Mouse (Mus musculus) induced T-regulatory cell, adult 2 months (primary cell): ENCODE measurements around the gene Upp1.

ENCODE experiments used
- DNase-seq: peaks from one replicate; pipeline ENCODE4 v3.0.0-alpha.2; 2012; ENCODE audit warnings: low read depth

Gene Upp1

GRCm38 (mm10) chr11:9159953-9160352 lies 42.0 kb downstream of the Upp1 start:
- DNase-seq: no peak

DNA sequence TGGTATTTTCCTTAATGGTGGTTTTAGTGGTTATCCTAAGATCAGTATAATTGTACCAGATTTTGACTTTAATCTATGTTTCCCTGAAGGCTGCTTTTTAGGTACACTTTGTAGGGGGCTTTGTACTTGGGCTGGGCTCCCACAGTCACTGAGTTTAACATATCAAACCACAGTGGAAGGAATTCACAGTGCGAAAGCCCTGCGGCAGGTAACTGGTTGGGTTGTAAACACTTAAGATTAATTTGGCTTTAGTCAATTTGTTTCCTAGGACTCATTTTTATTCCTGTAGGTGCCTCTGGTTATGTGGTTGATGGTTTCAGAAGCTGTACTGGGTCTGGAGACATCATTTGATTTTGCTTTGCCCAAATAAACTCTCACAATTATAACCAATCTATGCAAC lies 49.4 kb downstream of the Upp1 start:
- no peak for DNase-seq

GRCm38 (mm10) chr11:9181477-9181876 lies 63.6 kb downstream of the Upp1 start:
- no peak for DNase-seq
